Mouse (Mus musculus): ENCODE measurements around the gene Hdac9.
A peak's percentile ranks its signal among the peaks of the same experiment; 100 is the strongest.

The Hdac9 gene

DNA sequence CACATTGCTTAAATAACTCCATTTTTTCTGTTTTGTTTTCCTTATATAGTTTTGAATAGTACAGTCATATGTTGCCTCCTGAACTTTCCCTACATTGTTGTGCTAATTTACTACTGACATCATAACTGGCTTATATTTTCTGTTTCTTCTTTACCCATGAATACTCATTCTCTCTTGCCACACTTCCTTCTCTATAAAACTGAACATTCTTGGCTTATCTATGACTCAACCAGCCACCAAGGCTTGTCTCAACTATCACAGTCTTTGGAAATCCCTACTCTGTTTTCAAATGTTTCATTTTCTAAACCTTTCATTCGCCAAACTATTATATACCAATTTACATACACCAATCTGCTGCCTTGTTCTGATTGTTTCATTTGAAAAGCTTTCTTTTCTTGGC, 108.7 kb downstream of the Hdac9 start:
- no peak for DNase-seq (ENCODE audit: extremely low read depth, low read depth)

DNA sequence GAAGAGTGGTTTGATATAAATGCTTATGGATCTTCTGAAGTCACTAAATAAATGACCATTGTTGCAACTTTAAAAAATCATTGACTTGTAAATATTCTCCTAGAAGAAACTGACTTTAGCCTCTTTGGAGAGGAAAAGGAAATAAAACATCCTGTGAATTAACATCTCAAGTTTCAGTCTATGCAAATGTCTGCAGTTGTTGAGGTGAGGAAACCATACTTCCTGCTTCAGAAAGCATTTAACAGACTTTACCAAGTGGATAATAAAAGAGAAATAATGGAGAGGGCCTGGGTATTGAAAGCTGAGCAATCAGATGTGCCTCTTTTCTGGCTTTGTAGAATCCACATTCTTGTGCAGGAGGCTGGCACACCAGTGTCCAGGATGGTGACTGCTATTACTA, 110.4 kb downstream of the Hdac9 start:
- DNase-seq (ENCODE audit: extremely low read depth, low read depth): no peak

DNA sequence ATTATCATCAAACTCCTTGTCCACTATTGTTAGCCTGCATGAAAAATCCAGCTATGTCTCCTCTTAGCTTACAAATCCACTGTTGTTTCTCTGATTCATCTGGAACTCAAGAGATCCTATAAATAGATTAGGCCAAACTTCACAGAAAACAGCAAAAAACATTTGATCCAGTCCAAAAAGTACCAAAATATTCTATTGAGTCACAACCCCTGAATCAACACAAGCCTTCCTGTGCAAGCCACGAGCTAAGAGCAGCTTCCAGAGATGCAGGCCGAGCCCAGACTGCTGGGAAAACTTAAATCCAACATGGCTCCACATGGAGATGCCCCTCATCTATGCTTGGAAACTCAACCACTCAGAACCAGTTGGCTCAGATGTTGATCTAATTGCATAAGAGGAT, 113.2 kb downstream of the Hdac9 start:
- no peak for DNase-seq (ENCODE audit: extremely low read depth, low read depth)

DNA sequence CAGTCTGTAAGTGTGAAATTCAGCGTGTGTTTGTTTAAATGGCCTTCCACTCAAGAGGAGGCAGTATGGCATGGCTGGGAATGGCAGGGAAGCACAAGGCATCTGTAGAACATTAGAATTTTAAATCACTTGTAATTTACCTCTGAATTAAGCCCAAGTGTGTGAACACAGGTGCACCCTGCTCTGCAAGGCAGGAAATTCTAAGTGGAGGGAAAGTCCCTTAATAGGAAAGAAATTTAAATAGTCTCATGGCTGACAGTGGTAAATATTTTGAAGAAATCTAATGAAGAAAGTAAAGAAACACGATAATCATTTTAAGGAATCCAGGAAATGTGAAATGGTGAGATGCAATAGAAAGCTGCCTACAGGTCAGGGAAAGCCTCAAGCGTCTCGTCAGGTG, 114.6 kb downstream of the Hdac9 start:
- DNase-seq (ENCODE audit: extremely low read depth, low read depth): no peak

DNA sequence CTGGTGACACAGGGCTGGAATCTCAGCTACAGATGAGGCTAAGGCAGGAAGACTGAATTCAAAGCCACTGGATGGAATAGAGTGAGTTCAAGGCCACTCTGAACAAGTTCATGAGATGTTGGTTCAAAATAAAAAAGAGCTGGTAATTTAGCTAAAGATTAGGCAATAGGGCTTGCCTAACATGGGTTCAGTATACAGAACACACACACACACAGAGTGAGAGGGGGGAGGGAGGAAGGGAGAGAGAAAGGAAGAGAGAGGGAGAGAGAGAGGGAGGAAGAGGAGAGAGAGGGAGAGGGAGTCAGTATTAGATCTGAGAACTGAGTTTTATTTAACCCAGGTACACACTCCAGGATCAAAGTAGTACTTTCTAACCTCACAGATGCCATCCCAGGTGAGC, 115.1 kb downstream of the Hdac9 start:
- DNase-seq (ENCODE audit: extremely low read depth, low read depth): no peak

DNA sequence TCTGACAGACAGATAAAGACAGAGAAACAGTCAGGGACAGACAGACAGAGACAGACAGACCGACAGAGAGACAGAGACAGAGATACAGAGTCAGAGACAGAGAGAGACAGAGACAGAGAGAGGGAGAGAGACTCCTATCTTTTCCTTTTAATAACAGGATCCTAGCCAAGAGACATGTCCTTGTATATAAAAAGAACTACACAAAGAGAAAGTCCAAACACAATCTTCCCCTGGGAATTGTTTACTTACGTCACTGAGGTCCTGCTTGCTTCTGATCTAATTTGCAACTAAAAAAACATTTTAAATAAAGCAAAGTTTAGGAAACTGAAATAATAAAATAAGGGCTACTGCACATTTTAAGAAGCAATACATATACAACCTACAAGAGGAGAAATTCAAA, 119.5 kb downstream of the Hdac9 start:
- no peak for DNase-seq (ENCODE audit: extremely low read depth, low read depth)

DNA sequence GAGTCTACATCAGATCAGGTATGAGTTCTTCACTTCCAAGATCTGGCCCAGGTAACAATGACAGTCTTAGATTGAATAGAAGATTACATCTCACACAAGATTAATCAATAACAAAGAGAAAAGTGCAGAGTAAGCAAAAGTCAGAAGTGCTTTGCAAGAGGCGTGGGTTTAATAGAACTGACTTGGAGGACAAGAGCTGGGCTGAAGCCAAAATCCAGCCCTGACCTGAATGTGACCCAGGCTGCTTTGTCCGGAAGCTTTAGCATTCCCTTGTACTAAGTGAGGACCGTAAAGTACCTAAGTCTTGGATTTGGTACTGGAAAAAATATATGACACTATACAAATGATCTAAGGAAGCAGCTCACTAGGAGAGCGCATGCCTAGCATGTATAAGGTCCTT, 121.4 kb downstream of the Hdac9 start:
- no peak for DNase-seq (ENCODE audit: extremely low read depth, low read depth)

DNA sequence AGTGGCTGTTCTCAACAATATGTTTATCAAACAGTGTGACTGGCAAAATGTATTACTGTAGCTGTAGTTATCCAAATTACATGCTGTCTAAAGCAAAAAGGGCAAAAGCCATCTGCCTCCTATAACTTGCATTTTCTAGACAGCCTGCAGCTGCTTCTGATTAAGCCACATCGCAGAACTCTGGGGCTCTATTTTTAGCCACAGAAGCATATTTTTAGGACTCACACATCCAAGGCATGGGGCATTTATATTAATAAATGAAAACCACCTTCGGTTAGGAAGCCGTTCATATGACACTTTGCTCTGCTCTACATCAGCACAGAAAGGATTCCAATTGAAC, 124.8 kb downstream of the Hdac9 start:
- DNase-seq (ENCODE audit: extremely low read depth, low read depth): no peak

DNA sequence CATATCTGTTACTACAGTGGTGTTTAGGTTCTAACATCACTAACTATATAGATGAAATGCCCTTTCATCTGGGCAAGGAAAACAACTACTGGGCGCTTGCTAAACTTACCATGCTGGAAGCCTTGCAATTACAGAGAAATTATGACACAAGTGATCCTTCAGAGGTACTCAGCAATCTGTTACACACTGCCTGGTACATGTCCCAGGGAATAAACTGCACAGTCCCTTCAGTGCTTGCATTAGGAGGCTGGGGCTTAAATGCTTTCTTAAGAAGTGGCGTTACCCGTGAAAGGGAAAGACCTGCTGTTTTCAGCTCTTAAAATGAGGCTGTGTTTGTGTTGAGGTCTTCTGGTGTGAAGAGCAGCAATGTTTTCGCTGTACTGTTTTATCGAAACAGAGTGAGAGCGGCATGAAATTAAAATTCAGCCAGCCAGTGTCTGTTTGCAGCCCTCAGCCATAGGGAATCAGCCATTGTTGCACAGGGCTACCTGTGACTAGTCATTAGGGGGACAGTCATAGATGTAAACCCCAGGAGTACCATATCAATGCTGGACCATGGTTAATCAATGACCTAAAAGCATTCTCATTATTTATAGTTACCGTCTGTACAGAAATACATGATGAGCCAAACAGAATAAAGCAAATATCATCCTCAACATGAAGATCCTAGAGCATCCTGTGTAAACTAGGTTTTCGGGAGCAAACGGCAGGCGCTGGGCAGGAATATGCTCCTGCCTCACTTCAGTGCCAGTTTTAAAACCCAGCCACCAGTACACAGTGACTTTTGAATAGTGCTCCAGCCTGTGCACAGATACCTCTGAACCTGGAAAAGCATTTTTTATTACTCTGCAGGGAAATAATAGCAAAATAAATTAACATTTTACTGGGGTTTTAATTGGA, 125.4 kb downstream of the Hdac9 start:
- DNase-seq (ENCODE audit: extremely low read depth, low read depth): no peak

DNA sequence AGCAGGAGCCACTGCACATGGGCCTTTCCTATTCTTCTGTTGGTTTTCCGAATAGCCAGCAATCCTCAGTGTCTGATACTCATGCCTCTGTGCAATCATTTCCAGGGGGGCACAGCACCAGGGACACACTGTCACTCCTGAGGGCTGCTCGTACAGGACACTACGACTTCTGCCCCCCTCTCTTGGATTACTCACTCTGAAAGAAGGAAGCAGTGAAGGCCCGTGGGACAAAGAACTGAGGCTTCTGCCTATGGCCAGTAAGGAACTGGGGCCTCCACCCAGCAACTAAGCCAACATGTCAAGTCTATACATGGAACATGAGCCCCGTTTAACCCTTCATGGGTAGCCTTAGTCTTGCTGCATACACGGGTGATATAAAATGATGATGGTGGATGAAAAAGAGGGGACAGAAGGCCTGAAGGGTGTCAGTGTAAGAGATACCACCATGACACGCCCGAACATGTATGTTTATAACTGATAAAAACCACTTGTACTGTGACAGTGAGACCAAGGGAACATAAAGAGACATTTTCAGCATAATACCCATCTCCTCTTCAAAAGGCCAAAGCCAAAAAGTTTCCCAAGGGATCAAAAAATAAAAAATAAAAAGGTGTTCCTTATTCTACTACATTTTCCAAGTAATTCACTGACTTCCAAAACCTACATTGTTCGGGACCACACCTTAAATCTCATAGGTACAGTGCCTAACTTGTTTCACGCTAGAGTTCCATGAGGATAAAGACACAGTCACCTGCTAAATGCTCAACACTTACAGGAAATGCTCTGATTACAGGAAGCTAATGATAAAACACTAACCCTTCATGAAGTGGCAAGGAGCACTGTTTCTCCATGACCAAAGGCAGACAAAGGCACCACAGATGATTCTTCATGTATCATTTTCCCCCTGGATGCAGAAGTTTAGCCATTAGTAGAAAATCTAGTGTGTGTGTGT, 127.6 kb downstream of the Hdac9 start:
- no peak for DNase-seq (ENCODE audit: extremely low read depth, low read depth)

DNA sequence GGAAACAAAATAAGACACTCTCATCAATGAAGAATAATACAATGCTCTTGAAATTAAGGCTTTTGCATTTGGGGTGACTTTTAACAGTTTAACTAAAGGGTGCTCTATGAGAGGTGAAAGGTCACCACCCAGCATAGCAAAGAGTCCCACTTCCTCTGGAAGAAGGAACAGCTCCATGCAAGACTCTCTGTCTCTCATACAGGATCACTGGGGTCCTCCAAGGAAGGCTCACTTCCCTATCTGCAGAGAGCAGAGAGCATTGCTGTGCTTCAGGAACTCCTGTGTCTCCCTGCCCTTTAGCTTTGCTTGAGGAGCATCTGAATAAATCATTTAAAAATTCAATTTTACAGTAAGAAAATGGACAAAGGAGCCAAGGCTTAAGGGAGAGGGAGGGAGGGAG, 129.5 kb downstream of the Hdac9 start:
- DNase-seq (ENCODE audit: extremely low read depth, low read depth): no peak

DNA sequence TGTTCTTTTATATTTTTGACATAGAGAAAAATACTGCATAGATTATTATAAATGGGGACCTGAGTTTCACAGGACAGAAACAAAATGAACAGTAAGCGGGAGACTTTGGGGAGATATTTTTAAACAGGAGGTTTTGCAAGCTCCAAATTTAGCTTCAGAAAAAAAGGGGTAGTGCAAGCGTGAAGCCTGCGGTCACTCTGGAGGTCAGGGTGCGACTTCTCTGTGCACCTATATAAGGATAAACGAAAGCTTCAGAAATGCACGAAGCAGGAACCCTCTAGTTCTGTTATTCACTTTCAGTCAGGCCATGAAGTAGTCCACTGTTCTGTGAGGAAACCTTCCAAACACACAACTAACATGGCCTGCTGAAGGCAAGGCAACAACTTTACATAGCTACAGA, 133.3 kb downstream of the Hdac9 start:
- no peak for DNase-seq (ENCODE audit: extremely low read depth, low read depth)

DNA sequence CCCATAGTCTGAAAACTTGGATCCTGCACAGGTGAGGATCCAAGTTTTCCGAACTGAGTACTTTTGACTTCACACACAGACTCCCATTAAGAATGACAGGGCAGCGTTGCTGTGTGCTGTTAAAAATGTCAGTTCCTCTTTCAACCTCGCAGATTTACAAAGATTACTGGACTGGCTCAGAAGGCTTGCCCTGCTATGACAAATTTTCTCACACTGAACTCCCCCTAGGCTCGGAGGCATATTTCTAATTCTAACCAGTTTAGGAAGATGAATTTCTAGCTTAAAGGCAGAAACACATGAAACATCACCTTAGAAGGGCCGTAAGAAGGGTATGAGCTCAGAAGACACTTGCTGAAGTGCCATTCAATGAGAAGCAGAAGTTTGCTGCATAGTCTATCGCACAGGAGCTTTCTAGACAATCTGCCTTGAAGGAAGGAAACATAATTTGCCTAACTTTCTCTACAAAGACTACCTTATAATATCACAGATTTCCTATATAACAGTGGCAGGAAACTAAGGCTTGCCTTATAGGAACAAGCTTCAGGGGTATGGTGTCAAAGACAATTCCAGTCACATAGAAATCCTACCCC, 137.4 kb downstream of the Hdac9 start:
- DNase-seq (ENCODE audit: extremely low read depth, low read depth): no peak

DNA sequence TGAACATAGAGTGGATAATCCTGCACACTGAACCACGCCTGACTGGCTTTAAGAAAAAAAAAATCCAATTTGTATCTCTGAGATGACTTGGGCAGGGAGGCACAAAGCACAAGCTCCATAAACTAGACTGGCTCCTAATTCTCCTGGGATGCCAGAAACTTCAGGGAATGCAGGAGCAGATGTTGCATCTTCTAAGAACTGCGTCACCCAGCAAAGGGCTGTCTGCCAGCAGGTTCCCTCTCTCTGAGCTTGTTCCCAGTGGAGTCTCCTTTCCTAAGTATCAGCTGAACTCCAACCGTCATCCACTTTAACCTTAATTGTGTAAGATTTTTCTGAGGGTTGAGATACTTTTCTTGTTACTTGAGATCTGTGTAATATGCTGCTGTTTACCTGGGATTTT, 140.7 kb downstream of the Hdac9 start:
- DNase-seq (ENCODE audit: extremely low read depth, low read depth): no peak

DNA sequence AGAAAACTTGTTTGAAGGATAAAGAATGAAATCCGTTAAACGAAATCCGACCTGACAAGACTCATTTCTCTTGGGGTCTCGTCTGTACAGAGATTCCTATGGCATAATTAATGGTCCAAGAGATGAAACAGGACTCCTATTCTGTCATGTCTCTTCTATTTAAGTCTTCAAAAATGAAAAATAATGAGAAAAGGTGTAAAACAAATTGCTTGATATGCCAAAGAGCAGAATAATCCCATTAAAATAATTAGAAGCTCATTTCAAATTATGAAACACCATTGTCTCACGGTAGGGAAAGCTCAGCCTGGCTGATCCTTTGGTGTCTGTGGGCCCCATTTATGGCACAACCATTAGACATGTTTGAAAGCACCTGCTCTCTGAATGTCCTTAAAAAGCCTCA, 142.8 kb downstream of the Hdac9 start:
- DNase-seq (ENCODE audit: extremely low read depth, low read depth): no peak

DNA sequence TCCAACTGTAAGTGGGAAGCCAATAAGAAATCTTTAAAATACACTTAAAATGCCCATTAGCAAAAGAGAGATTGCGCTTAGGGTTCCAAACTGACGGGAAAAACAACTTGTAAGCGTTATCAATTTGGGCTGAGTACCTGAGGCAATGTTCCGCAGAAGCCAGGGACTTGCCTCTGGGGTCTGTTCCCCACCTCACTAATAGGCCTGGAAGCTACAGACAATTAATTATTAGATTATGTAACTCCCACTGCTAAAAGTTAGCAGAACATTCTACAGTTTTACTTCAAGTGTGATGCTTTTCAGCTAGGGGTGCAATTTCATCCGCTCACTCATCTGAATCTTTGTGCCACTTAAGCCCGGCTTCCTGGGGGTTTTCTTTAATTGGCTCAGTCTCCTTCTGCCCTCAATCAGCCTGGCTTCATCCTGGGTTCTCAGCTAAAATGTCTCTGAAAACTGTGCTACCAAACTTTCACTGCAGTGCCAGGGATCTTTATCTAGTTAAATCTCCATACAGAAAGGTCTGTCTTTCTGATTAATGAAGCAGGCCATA, 149.6 kb downstream of the Hdac9 start:
- DNase-seq (ENCODE audit: extremely low read depth, low read depth): no peak

DNA sequence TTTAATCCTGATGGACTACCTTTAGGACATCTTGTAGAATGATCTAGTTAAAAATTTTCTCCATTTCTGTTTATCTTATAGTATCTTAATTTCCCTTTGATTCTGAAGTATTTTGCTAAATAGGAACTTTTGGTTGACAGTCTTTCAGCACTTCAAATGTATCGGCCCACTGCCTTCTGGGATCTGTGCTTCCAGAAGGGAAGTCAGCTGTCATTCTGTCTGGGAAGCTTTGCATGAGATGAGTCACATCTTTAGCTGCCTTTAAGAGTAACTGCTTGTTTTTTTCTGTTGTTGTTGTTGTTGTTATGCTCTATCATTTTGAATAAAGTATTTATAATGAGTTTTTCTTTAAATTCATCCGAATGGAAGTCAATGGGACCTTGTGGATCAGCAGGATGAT, 169.6 kb downstream of the Hdac9 start:
- no peak for DNase-seq (ENCODE audit: extremely low read depth, low read depth)

DNA sequence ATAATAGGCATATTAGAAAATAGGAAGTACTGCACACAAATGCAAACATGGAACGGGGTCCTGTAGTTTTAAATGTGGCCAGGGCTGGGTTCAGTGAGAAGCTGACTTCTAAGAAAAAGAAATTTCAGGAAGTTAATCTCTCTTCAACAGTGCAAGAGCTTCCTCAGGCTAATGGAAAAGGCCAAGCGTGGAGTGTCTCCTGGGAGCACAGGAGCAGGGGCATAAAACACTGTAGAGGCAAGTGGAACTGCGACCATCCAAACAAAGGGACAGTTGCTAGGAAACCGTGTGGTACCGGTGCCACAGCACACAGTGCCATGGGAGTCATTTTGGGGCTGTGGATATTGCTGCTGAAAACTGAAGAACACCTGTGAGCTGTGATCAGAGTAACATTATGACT, 191.7 kb downstream of the Hdac9 start:
- DNase-seq (ENCODE audit: extremely low read depth, low read depth): peak; percentile 21

DNA sequence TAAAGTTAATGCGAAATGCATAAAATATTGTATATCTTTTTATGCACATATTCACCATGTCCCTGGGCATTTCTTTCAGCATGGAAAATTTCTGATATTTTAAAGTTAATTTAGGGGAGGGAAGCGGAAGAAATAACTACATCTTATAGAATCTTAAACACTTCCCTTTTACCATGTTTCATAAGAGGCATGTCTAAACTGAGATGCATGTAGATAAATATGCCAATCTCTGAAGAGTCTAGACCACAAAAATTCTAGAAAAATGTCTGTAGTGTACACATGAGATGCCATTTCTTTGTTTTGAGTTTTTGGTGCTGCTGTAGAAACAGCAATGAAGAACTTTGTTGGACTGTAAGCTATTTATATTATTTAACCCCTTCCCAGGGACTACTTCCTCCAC, 192.6 kb downstream of the Hdac9 start:
- no peak for DNase-seq (ENCODE audit: extremely low read depth, low read depth)

DNA sequence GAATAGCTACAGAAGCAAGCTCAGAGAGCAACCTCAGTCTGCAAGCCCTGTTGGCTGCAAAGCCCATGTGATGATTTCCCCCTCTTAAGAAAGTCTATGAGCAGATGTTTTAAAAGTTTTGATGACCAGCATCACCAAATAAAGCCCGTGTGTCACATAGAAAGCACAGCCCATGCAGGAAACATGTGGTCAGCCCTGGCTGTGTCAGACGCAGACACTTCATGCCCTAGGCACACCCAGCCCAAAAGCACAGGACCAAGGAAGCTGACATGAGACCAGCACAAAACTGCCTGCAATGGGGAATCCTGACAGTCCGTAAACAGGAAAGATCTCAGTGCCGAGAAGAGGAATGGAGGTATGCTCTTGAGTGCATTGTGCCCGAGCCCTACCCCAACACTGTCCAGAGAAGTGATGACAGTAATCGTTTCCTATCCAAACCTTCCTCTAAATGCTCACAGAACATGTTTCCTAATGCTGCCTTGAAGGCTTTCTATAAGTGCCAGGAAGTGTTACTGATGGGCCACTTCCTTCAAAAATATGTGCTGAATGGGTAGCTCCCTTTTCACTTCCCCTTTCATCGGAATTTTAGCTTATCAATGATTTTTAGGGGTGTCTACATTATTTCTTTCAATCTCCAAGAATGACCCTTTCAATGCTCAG, 193.9 kb downstream of the Hdac9 start:
- no peak for DNase-seq (ENCODE audit: extremely low read depth, low read depth)

DNA sequence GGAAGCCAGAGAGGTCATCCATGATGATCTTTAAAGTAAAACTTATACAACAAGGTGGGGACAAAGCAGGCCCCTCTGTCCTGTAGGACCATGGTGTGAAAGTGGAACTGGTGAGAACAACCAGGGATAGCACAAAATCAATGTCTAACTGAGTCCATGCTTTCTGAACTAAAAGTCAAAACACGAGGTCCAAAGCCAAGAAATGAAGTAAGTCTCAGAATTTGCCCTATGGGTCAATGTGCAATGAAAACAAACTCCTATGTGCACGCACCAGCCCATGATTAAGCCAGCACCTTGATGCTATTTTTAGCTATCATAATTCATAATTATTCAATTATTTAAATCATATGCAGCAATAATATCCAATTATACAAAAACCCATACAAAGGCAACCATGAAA, 196.0 kb downstream of the Hdac9 start:
- no peak for DNase-seq (ENCODE audit: extremely low read depth, low read depth)
